Mouse (Mus musculus): ENCODE data around the gene Slc26a6. TPM values are rescaled to one million over a fixed set of nuclear protein-coding genes. Genes with fewer than 3 reads are reported as not detected.

The Slc26a6 gene
- polyA plus RNA-seq (2011; ENCODE audit: insufficient read depth, insufficient read length, low read depth, missing spikeins) = 8.2 and 8.3 TPM in 2 replicates

DNA sequence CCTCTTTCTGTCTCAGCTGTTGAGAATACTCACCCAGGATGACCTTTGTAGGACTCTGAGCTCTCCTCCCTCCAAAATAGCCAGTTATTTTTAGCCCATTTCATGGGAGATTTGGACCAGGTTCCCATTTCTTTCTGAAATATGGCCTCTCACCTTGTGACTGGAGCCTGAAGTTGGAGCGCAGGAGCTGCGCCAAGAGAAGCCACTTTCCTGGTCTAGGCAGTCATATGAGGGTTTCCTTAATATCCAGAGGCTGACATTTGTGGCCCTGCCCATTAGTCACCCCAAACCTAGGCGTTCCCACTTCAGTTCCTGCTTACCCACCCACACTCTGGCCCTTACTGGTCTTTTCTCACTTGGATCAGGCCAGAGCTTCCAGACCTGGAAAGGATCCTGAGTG, at the start of gene Slc26a6:
Gene Slc26a6 (plus strand): TSS at position 308 of the 400 bp plus-strand sequence.
- Histone ChIP-seq H3K27me3 (ENCODE audit: control insufficient read depth, insufficient read depth, low read length, poor library complexity, severe bottlenecking) (no peaks in the 10 kb centered on the region), H3K9me3 (replicated peaks; ENCODE audit: control insufficient read depth, insufficient read depth, low read length, poor library complexity, severe bottlenecking) (no peaks in the 10 kb centered on the region), H3K36me3 (ENCODE audit: control insufficient read depth, insufficient read depth, low read length, poor library complexity, severe bottlenecking) (no peaks in the 10 kb centered on the region), H3K4me1 (ENCODE audit: control insufficient read depth, insufficient read depth, low read length) (peaks cover 9% of the 10 kb centered on the region), H3K9ac (ENCODE audit: low read depth, poor library complexity, severe bottlenecking) (peak within 1 kb of the TSS; percentile 58), H3K27ac (ENCODE audit: insufficient read depth, low read length) (0 out of 2 replicates have a peak within 1 kb of the TSS, but pooled peaks have one; percentile 7), H3K4me3 (ENCODE audit: low read depth, low read length) (peak within 1 kb of the TSS; percentile 83)
- TF ChIP-seq EP300 (IDR thresholded peaks at IDR 0.05; ENCODE audit: insufficient read depth, low read depth, low read length) (no peak), POLR2A (IDR thresholded peaks at IDR 0.05; ENCODE audit: insufficient read depth, low read length) (no peak), CTCF (IDR thresholded peaks at IDR 0.05; ENCODE audit: low read depth, low read length) (no peak)

DNA sequence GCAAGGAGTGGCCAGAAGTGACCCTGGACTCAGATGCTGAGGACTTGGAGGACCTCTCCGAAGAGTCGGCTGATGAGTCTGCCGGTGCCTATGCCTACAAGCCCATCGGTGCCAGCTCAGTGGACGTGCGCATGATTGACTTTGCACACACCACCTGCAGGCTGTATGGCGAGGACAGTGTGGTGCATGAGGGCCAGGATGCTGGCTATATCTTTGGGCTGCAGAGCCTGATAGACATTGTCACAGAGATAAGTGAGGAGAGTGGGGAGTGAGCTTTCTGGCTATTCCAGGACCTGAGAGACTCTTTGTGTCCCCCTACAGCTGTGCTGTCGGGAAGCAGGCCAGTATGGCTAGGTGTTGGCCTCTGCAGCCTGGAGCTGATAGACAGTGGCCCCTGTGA, 47.3 kb upstream of the Slc26a6 start:
- H3K9me3 ChIP-seq (replicated peaks; ENCODE audit: control insufficient read depth, insufficient read depth, low read length, poor library complexity, severe bottlenecking) = no peaks in the 10 kb centered on the region
- H3K4me3 ChIP-seq (ENCODE audit: low read depth, low read length) = no peak overlapping the region
- no peaks in the 10 kb centered on the region for H3K27me3 ChIP-seq (ENCODE audit: control insufficient read depth, insufficient read depth, low read length, poor library complexity, severe bottlenecking)
- H3K27ac ChIP-seq (ENCODE audit: insufficient read depth, low read length) = no peak overlapping the region
- H3K4me1 ChIP-seq (ENCODE audit: control insufficient read depth, insufficient read depth, low read length) = peaks cover 2% of the 10 kb centered on the region
- TF ChIP-seq CTCF (IDR thresholded peaks at IDR 0.05; ENCODE audit: low read depth, low read length) (no peak), POLR2A (IDR thresholded peaks at IDR 0.05; ENCODE audit: insufficient read depth, low read length) (no peak), EP300 (IDR thresholded peaks at IDR 0.05; ENCODE audit: insufficient read depth, low read depth, low read length) (no peak)
- peaks cover 7% of the 10 kb centered on the region; the same call in 1 of the 2 replicates for H3K36me3 ChIP-seq (ENCODE audit: control insufficient read depth, insufficient read depth, low read length, poor library complexity, severe bottlenecking)
- H3K9ac ChIP-seq (ENCODE audit: low read depth, poor library complexity, severe bottlenecking) = no peak overlapping the region

GRCm38 (mm10) chr9:108806379-108806778, 46.7 kb upstream of the Slc26a6 start:
- Histone ChIP-seq H3K36me3 (ENCODE audit: control insufficient read depth, insufficient read depth, low read length, poor library complexity, severe bottlenecking) (peaks cover 6% of the 10 kb centered on the region; the same call in 1 of the 2 replicates), H3K4me3 (ENCODE audit: low read depth, low read length) (no peak overlapping the region), H3K9me3 (replicated peaks; ENCODE audit: control insufficient read depth, insufficient read depth, low read length, poor library complexity, severe bottlenecking) (no peaks in the 10 kb centered on the region), H3K4me1 (ENCODE audit: control insufficient read depth, insufficient read depth, low read length) (peaks cover 2% of the 10 kb centered on the region), H3K27me3 (ENCODE audit: control insufficient read depth, insufficient read depth, low read length, poor library complexity, severe bottlenecking) (no peaks in the 10 kb centered on the region), H3K27ac (ENCODE audit: insufficient read depth, low read length) (no peak overlapping the region), H3K9ac (ENCODE audit: low read depth, poor library complexity, severe bottlenecking) (no peak overlapping the region)
- TF ChIP-seq EP300 (IDR thresholded peaks at IDR 0.05; ENCODE audit: insufficient read depth, low read depth, low read length) (no peak), CTCF (IDR thresholded peaks at IDR 0.05; ENCODE audit: low read depth, low read length) (no peak), POLR2A (IDR thresholded peaks at IDR 0.05; ENCODE audit: insufficient read depth, low read length) (no peak)

DNA sequence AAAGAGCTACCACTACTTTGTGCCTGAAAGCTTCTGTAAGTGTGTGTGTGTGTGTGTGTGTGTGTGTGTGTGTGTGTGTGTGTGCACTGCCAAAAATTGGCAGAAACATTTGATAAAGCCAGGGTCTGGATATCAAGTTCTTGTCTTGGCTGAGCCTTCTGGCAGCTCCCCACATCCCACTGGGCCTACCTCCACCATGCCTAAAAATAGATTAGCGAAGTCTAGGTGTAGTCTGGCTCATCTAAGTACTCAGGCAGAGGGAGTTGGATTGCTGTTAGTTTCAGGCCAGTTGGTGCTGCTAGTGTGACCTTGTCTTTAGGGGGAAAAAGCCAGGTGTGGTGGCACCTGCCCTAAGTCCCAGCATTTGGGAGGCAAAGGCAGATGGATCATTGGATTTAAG, 46.3 kb upstream of the Slc26a6 start:
- no peak overlapping the region for H3K4me3 ChIP-seq (ENCODE audit: low read depth, low read length)
- H3K9me3 ChIP-seq (replicated peaks; ENCODE audit: control insufficient read depth, insufficient read depth, low read length, poor library complexity, severe bottlenecking) = no peaks in the 10 kb centered on the region
- TF ChIP-seq POLR2A (IDR thresholded peaks at IDR 0.05; ENCODE audit: insufficient read depth, low read length) (no peak), EP300 (IDR thresholded peaks at IDR 0.05; ENCODE audit: insufficient read depth, low read depth, low read length) (no peak), CTCF (IDR thresholded peaks at IDR 0.05; ENCODE audit: low read depth, low read length) (no peak)
- H3K4me1 ChIP-seq (ENCODE audit: control insufficient read depth, insufficient read depth, low read length) = peaks cover 2% of the 10 kb centered on the region
- H3K36me3 ChIP-seq (ENCODE audit: control insufficient read depth, insufficient read depth, low read length, poor library complexity, severe bottlenecking) = peaks cover 5% of the 10 kb centered on the region; the same call in 1 of the 2 replicates
- no peak overlapping the region for H3K9ac ChIP-seq (ENCODE audit: low read depth, poor library complexity, severe bottlenecking)
- H3K27ac ChIP-seq (ENCODE audit: insufficient read depth, low read length) = no peak overlapping the region
- H3K27me3 ChIP-seq (ENCODE audit: control insufficient read depth, insufficient read depth, low read length, poor library complexity, severe bottlenecking) = no peaks in the 10 kb centered on the region

DNA sequence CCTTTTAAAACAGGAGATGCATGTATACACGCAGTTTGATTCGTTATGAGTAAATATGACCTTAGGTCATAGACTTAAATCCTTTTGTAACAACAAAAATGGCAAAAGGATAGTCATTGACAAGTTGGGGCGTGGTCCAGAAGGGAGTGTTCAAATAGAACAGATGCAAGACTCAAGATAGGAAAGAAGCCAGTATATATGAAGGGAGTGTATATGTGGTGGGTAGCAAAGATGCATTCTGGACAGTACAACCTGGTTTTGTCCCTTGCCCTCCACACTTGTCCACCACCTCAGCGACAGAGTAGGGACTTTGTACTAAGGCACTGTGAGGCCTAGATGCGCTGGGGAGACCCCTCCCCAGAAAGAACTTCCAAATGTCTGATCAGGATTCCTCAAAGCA, 45.4 kb upstream of the Slc26a6 start:
- Histone ChIP-seq H3K9ac (ENCODE audit: low read depth, poor library complexity, severe bottlenecking) (no peak overlapping the region), H3K36me3 (ENCODE audit: control insufficient read depth, insufficient read depth, low read length, poor library complexity, severe bottlenecking) (peaks cover 5% of the 10 kb centered on the region; the same call in 1 of the 2 replicates), H3K27ac (ENCODE audit: insufficient read depth, low read length) (no peak overlapping the region)

GRCm38 (mm10) chr9:108808163-108808665, 44.9 kb upstream of the Slc26a6 start, which contains the start of gene Nckipsd:
Gene Nckipsd (plus strand): TSS chr9:108808368.
- peaks cover 3% of the 10 kb centered on the region; the same call in 1 of the 2 replicates for H3K36me3 ChIP-seq (ENCODE audit: control insufficient read depth, insufficient read depth, low read length, poor library complexity, severe bottlenecking)
- TF ChIP-seq POLR2A (IDR thresholded peaks at IDR 0.05; ENCODE audit: insufficient read depth, low read length) (peak; percentile 26), EP300 (IDR thresholded peaks at IDR 0.05; ENCODE audit: insufficient read depth, low read depth, low read length) (0 out of 2 replicates have a peak, but pooled peaks have one; percentile 27), CTCF (IDR thresholded peaks at IDR 0.05; ENCODE audit: low read depth, low read length) (peak; percentile 65)
- peak within 1 kb of the TSS; percentile 82 for H3K4me3 ChIP-seq (ENCODE audit: low read depth, low read length)
- H3K9me3 ChIP-seq (replicated peaks; ENCODE audit: control insufficient read depth, insufficient read depth, low read length, poor library complexity, severe bottlenecking) = no peaks in the 10 kb centered on the region
- no peaks in the 10 kb centered on the region for H3K27me3 ChIP-seq (ENCODE audit: control insufficient read depth, insufficient read depth, low read length, poor library complexity, severe bottlenecking)
- H3K4me1 ChIP-seq (ENCODE audit: control insufficient read depth, insufficient read depth, low read length) = peaks cover 2% of the 10 kb centered on the region
- H3K27ac ChIP-seq (ENCODE audit: insufficient read depth, low read length) = no peak within 1 kb of the TSS
- H3K9ac ChIP-seq (ENCODE audit: low read depth, poor library complexity, severe bottlenecking) = peak within 1 kb of the TSS; percentile 60

More for the DNA sequence above, 45.4 kb upstream of the Slc26a6 start:
- H3K27me3 ChIP-seq (ENCODE audit: control insufficient read depth, insufficient read depth, low read length, poor library complexity, severe bottlenecking) = no peaks in the 10 kb centered on the region
- TF ChIP-seq POLR2A (IDR thresholded peaks at IDR 0.05; ENCODE audit: insufficient read depth, low read length) (no peak), EP300 (IDR thresholded peaks at IDR 0.05; ENCODE audit: insufficient read depth, low read depth, low read length) (no peak), CTCF (IDR thresholded peaks at IDR 0.05; ENCODE audit: low read depth, low read length) (no peak)
- no peaks in the 10 kb centered on the region for H3K9me3 ChIP-seq (replicated peaks; ENCODE audit: control insufficient read depth, insufficient read depth, low read length, poor library complexity, severe bottlenecking)
- H3K4me1 ChIP-seq (ENCODE audit: control insufficient read depth, insufficient read depth, low read length) = peaks cover 2% of the 10 kb centered on the region
- H3K4me3 ChIP-seq (ENCODE audit: low read depth, low read length) = no peak overlapping the region
